Mouse (Mus musculus) testis, adult 2 months (tissue): ENCODE results near the gene Casc3. TPM values are rescaled to one million over a fixed set of nuclear protein-coding genes. Genes with fewer than 3 reads are reported as not detected.

Experiments used
- H3K27ac ChIP-seq: fragments of 200-500 bp; 2 replicates; pipeline ENCODE4 v1.5.1; 2012; ENCODE audit warnings: low read depth, low read length; ENCODE audit not compliant: control insufficient read depth, insufficient read depth
- H3K27me3 ChIP-seq: fragments of 200-500 bp; 2 replicates; pipeline ENCODE4 v1.6.1; 2012; ENCODE audit warnings: mild to moderate bottlenecking, low read length, moderate library complexity; ENCODE audit not compliant: control insufficient read depth, insufficient read depth
- H3K36me3 ChIP-seq: fragments of 200-500 bp; 2 replicates; pipeline ENCODE4 v1.6.1; 2012; ENCODE audit warnings: mild to moderate bottlenecking, low read length; ENCODE audit not compliant: control insufficient read depth, insufficient read depth
- H3K4me1 ChIP-seq: fragments of 200-500 bp; 2 replicates; pipeline ENCODE4 v1.6.1; 2012; ENCODE audit warnings: low read length; ENCODE audit not compliant: control insufficient read depth, insufficient read depth
- H3K4me3 ChIP-seq: fragments of 200-500 bp; 2 replicates; pipeline ENCODE4 v1.5.1; 2012; ENCODE audit warnings: low read depth, mild to moderate bottlenecking, low read length, moderate library complexity, mixed read lengths; ENCODE audit not compliant: control insufficient read depth
- CTCF ChIP-seq: fragments of 200-500 bp; IDR thresholded peaks from 2 replicates; pipeline ENCODE4 v1.5.1; 2012; ENCODE audit warnings: low read depth, mild to moderate bottlenecking, inconsistent platforms, low read length, moderate library complexity; ENCODE audit not compliant: control insufficient read depth, insufficient read depth, insufficient replicate concordance
- POLR2A ChIP-seq: fragments of 200-500 bp; IDR thresholded peaks from 2 replicates; pipeline ENCODE4 v1.6.1; 2012; ENCODE audit warnings: low read depth, mild to moderate bottlenecking, inconsistent platforms, low read length, moderate library complexity; ENCODE audit not compliant: control insufficient read depth
- polyA plus RNA-seq: library from polyadenylated mRNA; depleted of rRNA; stranded (reverse); fragments of >200 nt; gene quantifications from 2 replicates; pipeline ENCODE4 v1.2.3, GENCODE M21; 2012

Casc3 gene
- polyA plus RNA-seq, 1 experiment = 24.9 TPM

DNA sequence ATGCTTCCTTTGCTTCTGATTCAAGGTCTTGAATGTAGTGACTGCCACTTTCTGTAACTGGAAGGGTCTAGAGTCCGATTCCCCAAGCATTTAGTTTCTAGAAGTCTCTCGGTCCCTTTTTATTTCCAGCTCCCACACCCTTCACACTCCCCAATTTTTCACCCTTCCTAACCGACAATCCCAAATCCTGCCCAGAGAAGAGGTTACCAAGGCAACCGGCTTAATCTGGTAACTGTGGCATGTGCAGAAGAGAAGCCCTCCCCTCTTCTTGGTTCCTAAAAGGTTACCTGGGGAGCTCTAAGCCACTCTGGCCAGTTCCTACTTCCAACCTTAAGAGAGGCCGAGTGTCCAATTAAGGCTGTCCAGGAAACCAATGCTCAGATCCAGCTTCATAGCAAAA lies 30.6 kb downstream of the Casc3 start:
- no peak overlapping the region for H3K4me3 ChIP-seq
- H3K4me1 ChIP-seq = peaks cover 6% of the 10 kb centered on the region; the same call in 1 of the 2 replicates
- no peak overlapping the region for H3K27ac ChIP-seq
- no peaks in the 10 kb centered on the region for H3K27me3 ChIP-seq
- peaks cover 3% of the 10 kb centered on the region for H3K36me3 ChIP-seq
- TF ChIP-seq CTCF (no peak), POLR2A (no peak)

- H3K4me3 ChIP-seq = no peak overlapping the region
- peaks cover 6% of the 10 kb centered on the region; the same call in 1 of the 2 replicates for H3K4me1 ChIP-seq
- peaks cover 3% of the 10 kb centered on the region for H3K36me3 ChIP-seq
- no peak overlapping the region for H3K27ac ChIP-seq
- H3K27me3 ChIP-seq = no peaks in the 10 kb centered on the region
- TF ChIP-seq CTCF (no peak), POLR2A (no peak)
Observed at GRCm38 (mm10) chr11:98835725-98836124, 31.0 kb downstream of the Casc3 start.

GRCm38 (mm10) chr11:98836128-98836527 lies 31.4 kb downstream of the Casc3 start:
- TF ChIP-seq POLR2A (no peak), CTCF (no peak)
- no peaks in the 10 kb centered on the region for H3K27me3 ChIP-seq
- peaks cover 3% of the 10 kb centered on the region for H3K36me3 ChIP-seq
- H3K4me1 ChIP-seq = peaks cover 6% of the 10 kb centered on the region; the same call in 1 of the 2 replicates
- H3K4me3 ChIP-seq = peak overlapping the region; percentile 7; the same call in 1 of the 2 replicates
- H3K27ac ChIP-seq = no peak overlapping the region

- Histone ChIP-seq H3K4me1 (peaks cover 6% of the 10 kb centered on the region; the same call in 1 of the 2 replicates), H3K36me3 (peaks cover 2% of the 10 kb centered on the region), H3K4me3 (peak within 1 kb of the TSS; percentile 85), H3K27me3 (no peaks in the 10 kb centered on the region), H3K27ac (no peak within 1 kb of the TSS)
- TF ChIP-seq CTCF = no peak
- TF ChIP-seq POLR2A = no peak
Observed at GRCm38 (mm10) chr11:98836651-98837141, 32.0 kb downstream of the Casc3 start, which contains the start of gene Rapgefl1. Rapgefl1 (plus strand) TSS chr11:98836785.

- H3K36me3 ChIP-seq = peaks cover under 1% of the 10 kb centered on the region
- peaks cover 6% of the 10 kb centered on the region; the same call in 1 of the 2 replicates for H3K4me1 ChIP-seq
- no peaks in the 10 kb centered on the region for H3K27me3 ChIP-seq
- H3K4me3 ChIP-seq = no peak overlapping the region
- no peak for TF ChIP-seq CTCF
- TF ChIP-seq POLR2A = no peak
- H3K27ac ChIP-seq = no peak overlapping the region
Observed at GRCm38 (mm10) chr11:98837231-98837704, 32.6 kb downstream of the Casc3 start.

GRCm38 (mm10) chr11:98837917-98838316 lies 33.2 kb downstream of the Casc3 start:
- no peak overlapping the region for H3K4me3 ChIP-seq
- H3K4me1 ChIP-seq = peaks cover 6% of the 10 kb centered on the region; the same call in 1 of the 2 replicates
- no peaks in the 10 kb centered on the region for H3K36me3 ChIP-seq
- no peak for TF ChIP-seq POLR2A
- no peak for TF ChIP-seq CTCF
- H3K27me3 ChIP-seq = no peaks in the 10 kb centered on the region
- H3K27ac ChIP-seq = no peak overlapping the region

DNA sequence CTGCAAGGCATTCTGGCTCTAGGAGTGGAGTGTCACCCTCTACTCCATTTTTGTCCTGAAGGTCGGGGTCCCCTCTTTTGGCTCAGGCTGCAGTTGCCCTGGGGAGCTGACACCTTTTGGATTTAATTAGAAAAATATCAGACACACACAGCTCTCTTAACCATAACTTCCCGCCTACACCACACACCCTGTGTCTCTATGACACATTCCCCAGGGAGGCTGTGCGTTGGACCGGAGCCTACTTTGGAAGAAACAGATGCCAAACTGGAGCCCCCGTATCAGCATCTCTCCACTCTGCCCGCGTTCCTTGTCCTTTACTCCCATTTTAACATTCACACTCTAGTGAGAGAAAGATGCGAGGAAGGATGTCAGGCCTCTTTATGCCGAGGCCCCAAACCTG lies 33.8 kb downstream of the Casc3 start:
- H3K36me3 ChIP-seq = no peaks in the 10 kb centered on the region
- H3K27me3 ChIP-seq = no peaks in the 10 kb centered on the region
- TF ChIP-seq POLR2A = no peak
- TF ChIP-seq CTCF = no peak
- H3K4me3 ChIP-seq = no peak overlapping the region
- no peak overlapping the region for H3K27ac ChIP-seq
- H3K4me1 ChIP-seq = peaks cover 6% of the 10 kb centered on the region; the same call in 1 of the 2 replicates

- Histone ChIP-seq H3K27ac (no peak overlapping the region), H3K36me3 (no peaks in the 10 kb centered on the region), H3K4me3 (no peak overlapping the region), H3K27me3 (no peaks in the 10 kb centered on the region), H3K4me1 (peaks cover 6% of the 10 kb centered on the region; the same call in 1 of the 2 replicates)
- no peak for TF ChIP-seq POLR2A
Observed at GRCm38 (mm10) chr11:98839402-98839801, 34.7 kb downstream of the Casc3 start.
